14 mouse cellular contexts compared by ENCODE assay signal in the genomic region with DNA sequence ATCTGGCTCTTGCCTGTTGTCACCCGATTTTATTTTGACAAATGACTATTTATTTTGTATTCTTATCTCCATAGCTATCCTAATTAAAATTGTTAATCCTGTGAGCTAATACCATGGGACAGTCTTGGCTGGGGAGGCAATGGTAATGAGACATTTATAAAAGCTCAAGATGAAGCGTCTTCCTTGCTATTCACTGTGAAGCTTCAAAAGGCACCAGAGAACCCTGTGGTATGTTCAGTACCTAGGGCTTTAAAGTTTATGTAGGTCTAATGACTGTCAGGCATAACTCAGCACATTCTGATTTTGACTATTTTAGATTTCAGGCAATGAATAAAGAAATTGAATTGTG.
"Had no signal": no experiment of that assay in that cellular context is flagged by ENCODE, and none has a peak within 500 bp of the region (broad histone marks: within the 10 kb centered on the region; RNA-seq: fewer than 3 reads in every experiment).

No protein-coding gene starts in this region.

- H3K4me3 ChIP-seq: intestine, embryonic 15.5 days; kidney, embryonic 15.5 days; limb, embryonic 15.5 days; liver, embryonic 12.5 days; myocyte; neural tube, embryonic 15.5 days had no signal

- H3K36me3 ChIP-seq: intestine, embryonic 15.5 days had no signal

- H3K4me1 ChIP-seq: intestine, embryonic 15.5 days; liver, embryonic 12.5 days had no signal

- H3K9ac ChIP-seq: intestine, embryonic 15.5 days; kidney, embryonic 15.5 days; limb, embryonic 15.5 days; liver, embryonic 12.5 days; lung, embryonic 14.5 days; neural tube, embryonic 15.5 days had no signal

- ATAC-seq: intestine, embryonic 15.5 days; liver, embryonic 12.5 days had no signal

- H3K9me3 ChIP-seq: intestine, embryonic 15.5 days; kidney, embryonic 15.5 days; limb, embryonic 15.5 days; liver, embryonic 12.5 days; neural tube, embryonic 15.5 days had no signal

- DNase-seq: kidney, adult 2 months; kidney, postnatal 14 days; layer of hippocampus, postnatal 36 days; lung, embryonic 14.5 days; lung, postnatal 10 days; lung, postnatal 4 days; right cerebral cortex, postnatal 14 days; thymus, postnatal 4 days had no signal

- H3K27me3 ChIP-seq: intestine, embryonic 15.5 days; kidney, embryonic 15.5 days; limb, embryonic 15.5 days; liver, embryonic 12.5 days; neural tube, embryonic 15.5 days had no signal

- H3K27ac ChIP-seq: intestine, embryonic 15.5 days; kidney, embryonic 15.5 days; limb, embryonic 15.5 days; liver, embryonic 12.5 days; neural tube, embryonic 15.5 days had no signal

- H3K4me2 ChIP-seq: intestine, embryonic 15.5 days; kidney, embryonic 15.5 days; limb, embryonic 15.5 days; liver, embryonic 12.5 days; lung, embryonic 14.5 days; neural tube, embryonic 15.5 days had no signal
